Mouse (Mus musculus) liver (tissue): ENCODE results near the gene Zfp616.

Experiments
- DNase-seq: peaks from one replicate; pipeline ENCODE4 v3.0.0-alpha.2; 2020; ENCODE audit warnings: mixed read lengths

Zfp616 gene

DNA sequence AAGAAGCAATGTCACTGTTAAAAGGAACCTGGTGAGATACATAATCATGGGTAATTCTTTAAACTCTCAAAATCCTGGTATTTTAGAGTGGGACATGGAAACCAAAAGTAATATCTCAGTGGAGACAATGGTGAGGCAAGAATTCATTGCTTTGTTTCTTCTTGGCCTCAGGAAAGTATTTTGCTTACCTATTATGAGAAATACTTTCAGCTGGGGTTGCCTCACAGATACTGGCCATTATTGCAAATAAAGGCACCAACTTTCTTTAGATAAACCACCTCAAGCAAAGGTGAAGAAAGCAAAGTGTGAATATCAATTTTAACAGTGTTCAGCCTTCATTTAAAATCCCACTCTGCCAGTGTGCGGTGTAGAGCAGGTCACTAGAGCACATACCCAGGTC is at the start of gene Zfp616:
Gene Zfp616, plus strand, starts transcription at position 301 of the 400 bp plus-strand sequence.
- DNase-seq: no peak

DNA sequence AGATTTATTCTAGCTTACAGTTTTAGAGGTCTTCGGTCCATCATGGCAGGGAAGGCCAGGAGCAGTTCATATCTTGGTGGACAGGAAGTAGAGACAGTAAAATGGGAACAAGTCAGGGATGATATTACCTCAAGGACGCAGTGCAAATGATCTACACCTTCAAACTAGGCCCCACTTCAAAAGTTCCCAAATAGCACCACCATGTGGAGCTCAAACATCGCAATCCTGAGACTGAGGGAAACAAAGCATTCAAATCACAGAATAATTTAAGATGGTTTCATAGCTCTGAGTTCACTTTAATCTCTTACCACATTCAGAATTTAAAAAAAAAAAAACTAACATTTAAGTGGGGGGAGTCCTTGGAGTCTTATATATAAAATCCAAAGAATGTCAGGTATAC is 18.4 kb upstream of the Zfp616 start:
- no peak for DNase-seq

DNA sequence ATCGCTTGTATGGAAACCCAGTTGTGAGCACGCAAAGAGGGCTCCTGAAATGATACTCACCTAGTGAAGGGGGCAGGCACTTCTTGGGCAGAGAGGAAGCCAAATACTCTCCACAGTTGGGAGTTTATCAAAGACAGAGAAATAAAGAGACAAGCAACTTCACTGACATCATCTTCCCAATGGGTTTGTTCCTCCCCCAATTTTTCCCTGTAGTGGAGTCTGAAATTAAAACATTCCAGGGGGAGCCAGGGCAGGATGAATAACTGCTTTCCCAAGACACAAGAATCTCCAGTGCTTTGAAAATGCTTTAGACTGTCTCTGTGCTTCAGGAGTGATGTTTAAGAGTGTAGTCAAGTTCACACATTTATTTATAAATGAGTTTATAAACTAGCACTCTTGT is 13.3 kb upstream of the Zfp616 start, which contains the start of the genes Olfr139 and Olfr399:
Gene Olfr139, minus strand, starts transcription at position 101 of the 400 bp plus-strand sequence.
Gene Olfr399, minus strand, starts transcription at position 165 of the 400 bp plus-strand sequence.
- no peak for DNase-seq

DNA sequence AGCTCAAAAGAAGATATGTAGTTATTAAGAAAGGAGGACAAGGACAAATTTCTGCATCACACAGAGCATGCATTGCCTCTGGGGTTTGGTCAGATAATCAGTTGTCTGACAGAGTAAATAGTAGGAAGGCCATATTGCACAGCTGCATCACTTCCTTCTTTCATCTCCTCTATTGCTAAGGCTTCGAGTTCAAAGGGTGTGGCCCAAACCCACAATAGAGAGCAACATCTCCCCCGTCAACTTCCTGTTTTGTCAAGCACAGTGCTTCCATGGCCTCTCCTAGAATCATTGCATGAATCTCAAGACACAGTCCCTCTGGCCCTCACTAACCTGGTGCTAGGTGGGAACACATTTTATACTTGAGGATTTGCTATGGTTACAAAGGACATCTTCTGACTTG is 31.0 kb downstream of the Zfp616 start:
- DNase-seq: no peak

DNA sequence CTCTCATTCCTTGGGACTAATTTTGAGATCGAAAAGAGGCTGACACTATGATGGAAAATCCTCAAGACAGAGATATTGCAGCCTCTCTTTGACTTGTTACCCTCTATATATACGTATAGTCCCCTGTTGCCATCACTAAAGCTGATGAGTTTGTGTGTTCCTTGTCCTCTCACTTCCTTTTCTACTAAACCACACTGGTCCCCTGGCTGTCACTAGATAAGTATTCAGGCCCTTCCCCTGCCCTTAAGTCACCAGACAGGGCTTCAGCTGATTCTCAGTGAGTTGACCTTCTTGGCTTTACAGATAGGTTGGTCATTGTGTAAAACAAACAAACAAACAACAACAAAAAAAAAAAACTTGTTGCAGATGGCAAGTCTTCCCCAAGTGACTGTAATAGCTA is 31.8 kb downstream of the Zfp616 start:
- no peak for DNase-seq

DNA sequence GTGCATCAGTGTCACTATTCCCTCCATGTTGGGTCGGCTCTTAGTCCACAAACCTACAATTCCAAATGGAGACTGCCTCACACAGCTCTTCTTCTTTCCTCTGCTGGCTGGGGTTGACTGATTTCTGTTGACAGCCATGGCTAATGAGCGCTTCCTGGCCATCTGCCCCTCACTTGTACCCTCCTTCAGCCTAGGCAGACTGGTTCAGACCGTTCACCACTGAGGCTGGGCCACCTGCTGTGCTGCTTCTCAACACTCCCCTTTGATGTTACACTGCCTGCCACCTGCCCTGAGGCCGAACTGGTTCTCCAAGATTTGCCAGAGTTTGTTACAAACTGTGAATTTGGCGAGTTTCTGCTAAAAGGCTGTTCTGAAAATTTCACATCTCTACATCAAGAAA is 35.3 kb downstream of the Zfp616 start:
- no peak for DNase-seq

DNA sequence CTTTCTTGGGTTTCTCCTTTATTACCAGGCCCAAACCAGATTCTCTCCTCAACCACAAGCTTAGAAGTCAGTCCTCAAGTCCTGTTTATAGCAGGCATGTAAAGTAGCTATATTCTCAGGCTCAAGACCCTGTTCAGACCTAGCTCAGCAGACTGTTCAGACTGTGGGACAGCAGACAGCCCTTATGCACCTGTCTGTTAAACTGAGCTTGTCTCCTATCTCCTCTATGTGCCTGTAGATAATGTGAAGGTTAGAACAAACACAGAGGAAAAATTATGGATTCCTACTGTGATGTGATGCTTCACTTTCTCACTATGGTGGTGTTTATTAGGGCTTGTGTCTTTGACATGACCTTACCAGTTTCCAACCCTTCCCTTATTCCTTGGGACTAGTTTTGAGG is 43.7 kb downstream of the Zfp616 start, which contains the start of gene Olfr401:
Gene Olfr401, plus strand, starts transcription at position 301 of the 400 bp plus-strand sequence.
- no peak for DNase-seq
